Mouse (Mus musculus) thymus, adult 2 months (tissue): ENCODE measurements around the gene Fam163b. TPM values are rescaled to one million over a fixed set of nuclear protein-coding genes. Genes with fewer than 3 reads are reported as not detected.

Source experiments
- DNase-seq: peaks from one replicate; pipeline ENCODE4 v3.0.0; 2021
- H3K27ac ChIP-seq: fragments of 200-500 bp; 2 replicates; pipeline ENCODE4 v1.5.1; 2012; ENCODE audit warnings: low read length, control low read depth; ENCODE audit not compliant: control insufficient read depth, insufficient read depth
- H3K27me3 ChIP-seq: fragments of 200-500 bp; 2 replicates; pipeline ENCODE4 v1.6.1; 2012; ENCODE audit warnings: mild to moderate bottlenecking, low read length, moderate library complexity, mixed read lengths; ENCODE audit not compliant: control insufficient read depth, insufficient read depth
- H3K36me3 ChIP-seq: fragments of 200-500 bp; 2 replicates; pipeline ENCODE4 v1.6.1; 2012; ENCODE audit warnings: mild to moderate bottlenecking, low read length, moderate library complexity; ENCODE audit not compliant: control insufficient read depth, insufficient read depth
- H3K4me1 ChIP-seq: fragments of 200-500 bp; replicated peaks from 2 replicates; pipeline ENCODE4 v1.6.1; 2012; ENCODE audit warnings: low read length; ENCODE audit not compliant: control insufficient read depth, insufficient read depth
- H3K4me3 ChIP-seq: fragments of 200-500 bp; 2 replicates; pipeline ENCODE4 v1.5.1; 2012; ENCODE audit warnings: mild to moderate bottlenecking, low read length, control low read depth, moderate library complexity; ENCODE audit not compliant: control insufficient read depth, insufficient read depth
- CTCF ChIP-seq: fragments of 200-500 bp; IDR thresholded peaks from 2 replicates; pipeline ENCODE4 v1.5.1; 2012; ENCODE audit warnings: mild to moderate bottlenecking, control low read depth, low read length, moderate library complexity, borderline replicate concordance; ENCODE audit not compliant: control insufficient read depth, poor library complexity, insufficient read depth; ENCODE audit errors: extremely low read depth
- POLR2A ChIP-seq: fragments of 200-500 bp; IDR thresholded peaks from 2 replicates; pipeline ENCODE4 v1.6.1; 2012; ENCODE audit warnings: mild to moderate bottlenecking, low read length, control low read depth, moderate library complexity; ENCODE audit not compliant: control insufficient read depth, poor library complexity, insufficient read depth; ENCODE audit errors: extremely low read depth
- WGBS: fragments of 180-500 bp; shearing (Covaris S2); methylation state at CpG from one replicate; pipeline ENCODE4 v1.1.7; 2018; 5-methylcytosine and 5-hydroxymethylcytosine counted together
- polyA plus RNA-seq: library from polyadenylated mRNA; depleted of rRNA; stranded (reverse); fragments of >200 nt; gene quantifications from 2 replicates; pipeline ENCODE4 v1.2.3, GENCODE M21; 2012

Gene Fam163b
- polyA plus RNA-seq, 1 experiment, result 7.8 TPM

GRCm38 (mm10) chr2:27086483-27087010 lies 55.7 kb downstream of the Fam163b start:
- Histone ChIP-seq H3K27ac (no peak overlapping the region), H3K4me1 (peaks cover 35% of the 10 kb centered on the region), H3K36me3 (no peaks in the 10 kb centered on the region), H3K27me3 (no peaks in the 10 kb centered on the region), H3K4me3 (no peak overlapping the region)
- no peak for TF ChIP-seq CTCF
- TF ChIP-seq POLR2A, result no peak
- no peak for DNase-seq
- 89% methylated on average over 4 of the region's 4 CpGs for WGBS

GRCm38 (mm10) chr2:27085801-27086200 lies 56.5 kb downstream of the Fam163b start:
- H3K27ac ChIP-seq, result no peak overlapping the region

GRCm38 (mm10) chr2:27084963-27085362 lies 57.3 kb downstream of the Fam163b start:
- TF ChIP-seq POLR2A, result no peak
- TF ChIP-seq CTCF, result peak; percentile 27; the same call in 1 of the 2 replicates
- no peak overlapping the region for H3K4me3 ChIP-seq
- no peaks in the 10 kb centered on the region for H3K27me3 ChIP-seq
- DNase-seq, result peak; percentile 54
- H3K27ac ChIP-seq, result no peak overlapping the region
- 6% methylated on average over 8 of the region's 8 CpGs for WGBS
- H3K4me1 ChIP-seq, result peaks cover 42% of the 10 kb centered on the region
- H3K36me3 ChIP-seq, result no peaks in the 10 kb centered on the region

More at GRCm38 (mm10) chr2:27085801-27086200, 56.5 kb downstream of the Fam163b start:
- Histone ChIP-seq H3K4me1 (peaks cover 37% of the 10 kb centered on the region), H3K36me3 (no peaks in the 10 kb centered on the region), H3K4me3 (no peak overlapping the region), H3K27me3 (no peaks in the 10 kb centered on the region)
- DNase-seq, result no peak
- 77% methylated on average over 2 of the region's 2 CpGs for WGBS
- TF ChIP-seq POLR2A (no peak), CTCF (no peak)

GRCm38 (mm10) chr2:27083761-27084475 lies 58.4 kb downstream of the Fam163b start:
- 95% methylated on average over 12 of the region's 12 CpGs for WGBS
- no peaks in the 10 kb centered on the region for H3K27me3 ChIP-seq
- no peak for TF ChIP-seq POLR2A
- no peak for TF ChIP-seq CTCF
- no peaks in the 10 kb centered on the region for H3K36me3 ChIP-seq
- peaks cover 52% of the 10 kb centered on the region for H3K4me1 ChIP-seq
- no peak for DNase-seq
- H3K4me3 ChIP-seq, result no peak overlapping the region
- H3K27ac ChIP-seq, result no peak overlapping the region

- peaks cover 50% of the 10 kb centered on the region for H3K4me1 ChIP-seq
- H3K27me3 ChIP-seq, result no peaks in the 10 kb centered on the region
- no peak for DNase-seq
- TF ChIP-seq POLR2A (no peak), CTCF (no peak)
- no peak overlapping the region; the same call in 1 of the 2 replicates for H3K27ac ChIP-seq
- WGBS, result 51% methylated on average over 2 of the region's 2 CpGs
- no peaks in the 10 kb centered on the region for H3K36me3 ChIP-seq
- H3K4me3 ChIP-seq, result peak overlapping the region; percentile 11
These were observed 62.6 kb downstream of the Fam163b start for GRCm38 (mm10) chr2:27079649-27080048.

GRCm38 (mm10) chr2:27079152-27079584 lies 63.1 kb downstream of the Fam163b start, which contains the start of gene Adamtsl2:
Adamtsl2 (plus strand) TSS chr2:27079379.
- Histone ChIP-seq H3K27me3 (no peaks in the 10 kb centered on the region), H3K27ac (peak within 1 kb of the TSS; percentile 18; the same call in 1 of the 2 replicates), H3K36me3 (no peaks in the 10 kb centered on the region), H3K4me3 (peak within 1 kb of the TSS; percentile 11), H3K4me1 (peaks cover 45% of the 10 kb centered on the region)
- TF ChIP-seq CTCF, result no peak
- no peak for TF ChIP-seq POLR2A
- 0% methylated on average over 10 of the region's 10 CpGs for WGBS
- DNase-seq, result peak; percentile 76
